Mouse (Mus musculus) intestine, embryonic 14.5 days (tissue): ENCODE results near the gene Slc52a3. TPM values are rescaled to one million over a fixed set of nuclear protein-coding genes. Genes with fewer than 3 reads are reported as not detected.
A peak's percentile ranks its signal among the peaks of the same experiment; 100 is the strongest.

Experiments used
- ATAC-seq: fragments of 200-750 bp; cut with Nextera tagmentation; replicated peaks from 2 replicates; pipeline ENCODE4 v1.8.0; 2017; ENCODE audit warnings: low read depth, moderate number of reproducible peaks, moderate TSS enrichment, moderate library complexity; ENCODE audit not compliant: low FRiP score, low TSS enrichment
- DNase-seq: peaks from one replicate; pipeline ENCODE4 v3.0.0-alpha.2; 2018; ENCODE audit warnings: low spot score
- H3K27ac ChIP-seq: fragments of 300-500 bp; sonication (generic); 2 replicates; pipeline ENCODE4 v1.5.1; 2014; ENCODE audit warnings: low read depth, mild to moderate bottlenecking, control low read depth
- H3K27me3 ChIP-seq: fragments of 300-500 bp; sonication (generic); replicated peaks from 2 replicates; pipeline ENCODE4 v1.6.1; 2014; ENCODE audit warnings: low read length, control low read depth; ENCODE audit not compliant: control insufficient read depth, insufficient read depth
- H3K36me3 ChIP-seq: fragments of 300-500 bp; sonication (generic); 2 replicates; pipeline ENCODE4 v1.6.1; 2014; ENCODE audit warnings: low read length, control low read depth; ENCODE audit not compliant: control insufficient read depth, insufficient read depth
- H3K4me1 ChIP-seq: fragments of 300-500 bp; sonication (generic); replicated peaks from 2 replicates; pipeline ENCODE4 v1.6.1; 2014; ENCODE audit warnings: low read length, control low read depth, mixed read lengths; ENCODE audit not compliant: control insufficient read depth, insufficient read depth
- H3K4me2 ChIP-seq: fragments of 300-500 bp; sonication (generic); 2 replicates; pipeline ENCODE4 v1.6.1; 2014; ENCODE audit warnings: low read length
- H3K4me3 ChIP-seq: fragments of 300-500 bp; sonication (generic); 2 replicates; pipeline ENCODE4 v1.5.1; 2014; ENCODE audit warnings: low read depth, low read length, control low read depth, mixed read lengths
- H3K9ac ChIP-seq: fragments of 300-500 bp; sonication (generic); 2 replicates; pipeline ENCODE4 v1.6.1; 2014; ENCODE audit warnings: mild to moderate bottlenecking, low read length
- H3K9me3 ChIP-seq: fragments of 300-500 bp; sonication (generic); 2 replicates; pipeline ENCODE4 v1.6.1; 2016; ENCODE audit warnings: low read length, control low read depth; ENCODE audit not compliant: control insufficient read depth
- whole genome bisulfite sequencing: fragments of 180-500 bp; shearing (Covaris S2); extraction: QIAGEN DNeasy Blood & Tissue Kit; methylation state at CpG from one replicate; pipeline ENCODE4 v1.1.7; 2014; 5-methylcytosine and 5-hydroxymethylcytosine counted together
- polyA plus RNA-seq: library from polyadenylated mRNA; unstranded; fragments of >200 nt; fragmentation: Nextera tagmentation; extraction: Ambion mirVana; gene quantifications from 2 replicates; pipeline ENCODE4 v1.2.1, GENCODE M21; 2014

Slc52a3 gene
- polyA plus RNA-seq, 1 experiment from 2014 or later, result 1.8 TPM

GRCm38 (mm10) chr2:151999669-152000290 is 3.5 kb downstream of the Slc52a3 start:
- H3K9me3 ChIP-seq, result no peaks in the 10 kb centered on the region
- H3K36me3 ChIP-seq, result no peaks in the 10 kb centered on the region
- no peak overlapping the region for H3K4me3 ChIP-seq
- no peaks in the 10 kb centered on the region for H3K4me1 ChIP-seq
- peak; percentile 20; the same call in 1 of the 2 replicates for ATAC-seq
- peaks cover 36% of the 10 kb centered on the region for H3K27me3 ChIP-seq
- no peak for DNase-seq
- H3K9ac ChIP-seq, result no peak overlapping the region
- H3K27ac ChIP-seq, result no peak overlapping the region
- H3K4me2 ChIP-seq, result peak overlapping the region; percentile 22; the same call in 1 of the 2 replicates
- WGBS, result 14% methylated on average over 20 of the region's 20 CpGs

GRCm38 (mm10) chr2:152000291-152000679 is 4.0 kb downstream of the Slc52a3 start:
- DNase-seq (no peak), ATAC-seq (no peak)
- Histone ChIP-seq H3K36me3 (no peaks in the 10 kb centered on the region), H3K4me3 (no peak overlapping the region), H3K9me3 (no peaks in the 10 kb centered on the region), H3K27ac (no peak overlapping the region), H3K4me1 (no peaks in the 10 kb centered on the region), H3K27me3 (peaks cover 36% of the 10 kb centered on the region), H3K9ac (no peak overlapping the region), H3K4me2 (no peak overlapping the region)
- WGBS, result 50% methylated on average over 3 of the region's 3 CpGs

GRCm38 (mm10) chr2:152000735-152001134 is 4.4 kb downstream of the Slc52a3 start:
- Histone ChIP-seq H3K4me1 (no peaks in the 10 kb centered on the region), H3K9ac (no peak overlapping the region), H3K4me3 (no peak overlapping the region), H3K27me3 (peaks cover 36% of the 10 kb centered on the region), H3K36me3 (no peaks in the 10 kb centered on the region), H3K4me2 (no peak overlapping the region), H3K9me3 (no peaks in the 10 kb centered on the region), H3K27ac (no peak overlapping the region)
- ATAC-seq (no peak), DNase-seq (no peak)
- 62% methylated on average over 6 of the region's 6 CpGs for WGBS

- DNase-seq (no peak), ATAC-seq (no peak)
- no peak overlapping the region for H3K27ac ChIP-seq
- WGBS, result 60% methylated on average over 6 of the region's 6 CpGs
- no peaks in the 10 kb centered on the region for H3K36me3 ChIP-seq
- no peaks in the 10 kb centered on the region for H3K4me1 ChIP-seq
- peaks cover 23% of the 10 kb centered on the region for H3K27me3 ChIP-seq
- no peak overlapping the region for H3K9ac ChIP-seq
- H3K4me2 ChIP-seq, result no peak overlapping the region
- H3K4me3 ChIP-seq, result no peak overlapping the region
- H3K9me3 ChIP-seq, result no peaks in the 10 kb centered on the region
These were observed 6.2 kb downstream of the Slc52a3 start for GRCm38 (mm10) chr2:152002529-152002928.

DNA sequence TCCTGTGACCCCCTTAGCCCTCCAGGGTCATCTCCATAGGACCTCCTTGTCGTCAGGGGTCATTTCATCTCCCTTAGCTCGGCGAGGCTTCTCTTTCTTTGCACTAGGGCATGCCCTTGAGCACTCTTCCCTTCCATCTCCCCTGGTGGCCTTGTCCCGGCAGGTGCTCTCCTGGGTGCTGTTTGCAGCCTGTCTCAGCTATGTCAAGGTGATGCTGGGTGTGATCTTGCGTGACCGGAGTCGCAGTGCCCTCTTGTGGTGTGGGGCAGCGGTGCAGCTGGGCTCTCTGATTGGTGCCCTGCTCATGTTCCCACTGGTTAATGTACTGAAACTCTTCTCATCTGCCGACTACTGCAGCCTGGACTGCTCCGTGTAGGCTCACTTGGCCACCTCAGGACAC is 11.5 kb downstream of the Slc52a3 start:
- Histone ChIP-seq H3K4me1 (no peaks in the 10 kb centered on the region), H3K27ac (no peak overlapping the region), H3K36me3 (no peaks in the 10 kb centered on the region), H3K4me2 (no peak overlapping the region), H3K9me3 (no peaks in the 10 kb centered on the region), H3K4me3 (no peak overlapping the region), H3K9ac (no peak overlapping the region), H3K27me3 (no peaks in the 10 kb centered on the region)
- DNase-seq, result no peak
- 64% methylated on average over 10 of the region's 10 CpGs for WGBS
- ATAC-seq, result no peak

GRCm38 (mm10) chr2:152009061-152009779 is 12.9 kb downstream of the Slc52a3 start:
- Histone ChIP-seq H3K36me3 (no peaks in the 10 kb centered on the region), H3K9ac (no peak overlapping the region), H3K9me3 (no peaks in the 10 kb centered on the region), H3K4me2 (no peak overlapping the region), H3K27ac (no peak overlapping the region), H3K4me3 (no peak overlapping the region), H3K4me1 (no peaks in the 10 kb centered on the region), H3K27me3 (no peaks in the 10 kb centered on the region)
- WGBS, result 85% methylated on average over 15 of the region's 15 CpGs
- no peak for ATAC-seq
- no peak for DNase-seq

- no peak overlapping the region for H3K27ac ChIP-seq
- no peak overlapping the region for H3K4me3 ChIP-seq
- DNase-seq, result no peak
- no peaks in the 10 kb centered on the region for H3K27me3 ChIP-seq
- H3K9me3 ChIP-seq, result no peaks in the 10 kb centered on the region
- no peak overlapping the region for H3K4me2 ChIP-seq
- 71% methylated on average over 9 of the region's 9 CpGs for WGBS
- no peak for ATAC-seq
- no peak overlapping the region for H3K9ac ChIP-seq
- H3K4me1 ChIP-seq, result no peaks in the 10 kb centered on the region
- no peaks in the 10 kb centered on the region for H3K36me3 ChIP-seq
These were observed 13.9 kb downstream of the Slc52a3 start for GRCm38 (mm10) chr2:152010251-152010650.

- no peaks in the 10 kb centered on the region for H3K36me3 ChIP-seq
- H3K9me3 ChIP-seq, result no peaks in the 10 kb centered on the region
- DNase-seq (no peak), ATAC-seq (no peak)
- no peak overlapping the region for H3K4me3 ChIP-seq
- no peaks in the 10 kb centered on the region for H3K4me1 ChIP-seq
- WGBS, result 77% methylated on average over 7 of the region's 7 CpGs
- H3K9ac ChIP-seq, result no peak overlapping the region
- H3K4me2 ChIP-seq, result no peak overlapping the region
- H3K27me3 ChIP-seq, result no peaks in the 10 kb centered on the region
- no peak overlapping the region for H3K27ac ChIP-seq
These were observed 14.3 kb downstream of the Slc52a3 start for GRCm38 (mm10) chr2:152010661-152011060.

DNA sequence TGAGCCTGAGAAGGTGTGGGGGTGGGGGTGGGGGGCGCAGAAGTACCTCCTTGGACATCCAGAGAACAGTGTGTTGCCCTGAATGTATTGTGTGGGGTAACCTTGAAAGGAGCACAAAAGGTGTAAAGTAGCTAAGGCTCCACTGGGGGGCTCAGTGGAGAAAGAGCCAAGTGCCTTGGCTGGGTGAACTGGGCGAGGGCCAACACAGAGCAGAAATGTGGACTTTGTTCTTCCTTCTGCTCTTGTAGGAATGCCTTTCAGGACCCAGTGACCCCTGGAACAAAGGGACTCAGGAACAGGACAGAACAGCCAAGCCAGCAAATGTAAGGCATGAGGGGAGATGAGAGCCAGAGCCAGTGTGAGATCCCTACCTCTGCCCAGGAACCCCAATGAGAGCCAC is 15.4 kb downstream of the Slc52a3 start:
- H3K36me3 ChIP-seq, result no peaks in the 10 kb centered on the region
- no peak overlapping the region for H3K4me3 ChIP-seq
- ATAC-seq (no peak), DNase-seq (no peak)
- H3K27me3 ChIP-seq, result no peaks in the 10 kb centered on the region
- no peak overlapping the region for H3K4me2 ChIP-seq
- no peak overlapping the region for H3K9ac ChIP-seq
- no peaks in the 10 kb centered on the region for H3K9me3 ChIP-seq
- WGBS, result 50% methylated on average over 2 of the region's 2 CpGs
- H3K27ac ChIP-seq, result no peak overlapping the region
- H3K4me1 ChIP-seq, result no peaks in the 10 kb centered on the region
